Mouse (Mus musculus) bone marrow macrophage, adult 2 months (primary cell): ENCODE measurements around the gene Ptpre.

Source experiments
- CTCF ChIP-seq: IDR thresholded peaks from 2 replicates; pipeline ENCODE4 v1.5.1; 2012; ENCODE audit warnings: low read depth, mild to moderate bottlenecking, low read length, moderate library complexity
- POLR2A ChIP-seq: IDR thresholded peaks from 2 replicates; pipeline ENCODE4 v1.6.1; 2012; ENCODE audit warnings: mild to moderate bottlenecking, low read depth, low read length, borderline replicate concordance

DNA sequence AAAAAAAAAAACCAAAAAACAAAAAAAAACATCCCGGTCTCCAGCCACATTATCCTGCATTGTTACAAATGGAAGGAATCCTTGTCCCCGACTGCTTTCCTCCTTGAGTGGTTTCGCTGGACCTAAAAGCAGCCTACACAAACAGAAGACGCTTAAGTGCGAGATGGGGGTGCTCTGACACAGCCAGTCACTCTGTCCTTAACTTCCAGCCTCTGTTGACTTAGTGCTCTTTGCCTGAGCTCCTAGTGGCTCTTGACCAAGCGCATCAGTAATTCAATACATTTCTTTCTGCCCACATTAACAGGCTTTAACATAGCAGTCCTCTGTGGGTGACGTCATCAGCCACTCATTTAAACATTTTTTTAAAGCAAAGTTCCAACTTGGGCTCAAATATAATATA is 8.7 kb downstream of the Ptpre start:
- TF ChIP-seq CTCF (no peak), POLR2A (no peak)
